Mouse (Mus musculus) MEL (cell line): Measurements from ENCODE around the gene Tcn2.

ENCODE experiments used
- EP300 ChIP-seq, 2 experiments: IDR thresholded peaks; 2 replicates each; pipeline ENCODE4 v1.6.1; 2011; ENCODE audit warnings: improper control_type of control experiment in 2 of 2, low read length in 2 of 2, low read depth in 1 of 2, mild to moderate bottlenecking in 1 of 2
- POLR2A ChIP-seq, 2 experiments: IDR thresholded peaks; 2 replicates each; pipeline ENCODE4 v1.6.1; 2011 to 2012; ENCODE audit warnings: low read length in 2 of 2, mild to moderate bottlenecking in 2 of 2, control low read depth in 1 of 2, improper control_type of control experiment in 1 of 2, low read depth in 1 of 2, moderate library complexity in 1 of 2; ENCODE audit not compliant: control insufficient read depth in 1 of 2, insufficient read depth in 1 of 2, poor library complexity in 1 of 2
- ZC3H11A ChIP-seq: IDR thresholded peaks from 2 replicates; pipeline ENCODE4 v1.6.1; 2012; ENCODE audit warnings: low read depth, mild to moderate bottlenecking, inconsistent platforms, low read length, improper control_type of control experiment

DNA sequence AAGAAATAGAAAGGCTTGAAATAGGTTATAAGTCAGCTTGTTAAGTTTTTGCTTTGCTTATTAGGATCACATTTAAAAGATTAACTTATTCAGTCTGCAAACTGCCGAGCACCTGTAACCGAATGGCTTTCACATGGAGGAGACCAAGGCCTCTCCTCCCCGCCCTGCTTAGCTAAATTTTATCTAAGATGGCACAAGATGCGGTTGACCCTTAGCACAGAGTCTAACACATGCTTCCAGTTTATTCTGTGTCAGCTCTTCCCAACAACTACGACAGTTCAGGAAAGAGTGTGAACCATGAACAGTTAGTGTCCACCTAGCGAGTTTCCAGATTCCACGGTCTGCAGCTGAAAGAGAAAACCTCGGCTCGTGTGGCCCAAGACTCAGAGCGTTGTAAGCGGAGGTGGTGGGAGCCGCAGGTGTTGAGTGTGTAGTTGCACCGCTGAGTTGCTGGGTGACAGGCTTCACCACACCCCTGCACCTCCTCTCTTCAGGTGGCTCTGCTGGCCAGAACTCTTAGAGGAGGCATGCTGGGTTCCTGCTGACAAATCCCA is 5.4 kb upstream of the Tcn2 start:
- TF ChIP-seq ZC3H11A (no peak), EP300 (IDR thresholded peaks at IDR 0.05; ENCODE audit: low read depth in 1 of 2, low read length in 2 of 2) (no peak), POLR2A (IDR thresholded peaks at IDR 0.05; ENCODE audit: control insufficient read depth in 1 of 2, insufficient read depth in 1 of 2, low read depth in 1 of 2, low read length in 2 of 2, poor library complexity in 1 of 2) (no peak)
